Mouse (Mus musculus): ENCODE data around the gene B3gat1. TPM values are rescaled to one million over a fixed set of nuclear protein-coding genes. Genes with fewer than 3 reads are reported as not detected.

The B3gat1 gene
- polyA plus RNA-seq (2014; fragmentation: Nextera tagmentation; extraction: Ambion mirVana) = 4.7 and 5.7 TPM in 2 replicates

- under 1% methylated on average over 33 of the region's 65 CpGs for WGBS
- Histone ChIP-seq H3K4me1 (ENCODE audit: control insufficient read depth, insufficient read depth, low read length) (no peaks in the 10 kb centered on the region; the same call in none of the 2 replicates), H3K9ac (ENCODE audit: low read length) (peak within 1 kb of the TSS; percentile 86), H3K4me3 (ENCODE audit: low read depth, low read length) (peak within 1 kb of the TSS; percentile 72), H3K9me3 (ENCODE audit: control insufficient read depth, low read length) (no peaks in the 10 kb centered on the region), H3K4me2 (peak within 1 kb of the TSS; percentile 92), H3K36me3 (ENCODE audit: control insufficient read depth, insufficient read depth, low read length) (no peaks in the 10 kb centered on the region), H3K27me3 (ENCODE audit: control insufficient read depth, insufficient read depth, low read length) (peaks cover 3% of the 10 kb centered on the region; the same call in 1 of the 2 replicates), H3K27ac (ENCODE audit: low read depth, low read length) (no peak within 1 kb of the TSS; the same call in 1 of the 2 replicates)
- DNase-seq (ENCODE audit: low spot score, missing footprints) = peak; percentile 96
- ATAC-seq (ENCODE audit: low FRiP score) = peak; percentile 91
These were observed at the start of gene B3gat1 for GRCm38 (mm10) chr9:26733206-26733891. Gene B3gat1 (plus strand): TSS chr9:26733728.

- ATAC-seq (ENCODE audit: low FRiP score) (no peak), DNase-seq (ENCODE audit: low spot score, missing footprints) (no peak)
- no peak overlapping the region for H3K4me2 ChIP-seq
- H3K9ac ChIP-seq (ENCODE audit: low read length) = no peak overlapping the region
- H3K27ac ChIP-seq (ENCODE audit: low read depth, low read length) = no peak overlapping the region
- H3K27me3 ChIP-seq (ENCODE audit: control insufficient read depth, insufficient read depth, low read length) = no peaks in the 10 kb centered on the region
- no peaks in the 10 kb centered on the region for H3K36me3 ChIP-seq (ENCODE audit: control insufficient read depth, insufficient read depth, low read length)
- no peaks in the 10 kb centered on the region for H3K4me1 ChIP-seq (ENCODE audit: control insufficient read depth, insufficient read depth, low read length)
- no peaks in the 10 kb centered on the region for H3K9me3 ChIP-seq (ENCODE audit: control insufficient read depth, low read length)
- 68% methylated on average over 1 of the region's 1 CpGs for WGBS
- H3K4me3 ChIP-seq (ENCODE audit: low read depth, low read length) = no peak overlapping the region
These were observed 44.4 kb upstream of the B3gat1 start for GRCm38 (mm10) chr9:26689171-26689570.

- DNase-seq (ENCODE audit: low spot score, missing footprints) (no peak), ATAC-seq (ENCODE audit: low FRiP score) (no peak)
- H3K4me3 ChIP-seq (ENCODE audit: low read depth, low read length) = no peak overlapping the region
- whole genome bisulfite sequencing = 59% methylated on average over 7 of the region's 7 CpGs
- no peak overlapping the region for H3K9ac ChIP-seq (ENCODE audit: low read length)
- H3K27me3 ChIP-seq (ENCODE audit: control insufficient read depth, insufficient read depth, low read length) = no peaks in the 10 kb centered on the region
- no peaks in the 10 kb centered on the region for H3K36me3 ChIP-seq (ENCODE audit: control insufficient read depth, insufficient read depth, low read length)
- no peaks in the 10 kb centered on the region for H3K4me1 ChIP-seq (ENCODE audit: control insufficient read depth, insufficient read depth, low read length)
- no peak overlapping the region for H3K27ac ChIP-seq (ENCODE audit: low read depth, low read length)
- no peaks in the 10 kb centered on the region for H3K9me3 ChIP-seq (ENCODE audit: control insufficient read depth, low read length)
- no peak overlapping the region for H3K4me2 ChIP-seq
These were observed 43.4 kb upstream of the B3gat1 start for GRCm38 (mm10) chr9:26689956-26690698.

- H3K9me3 ChIP-seq (ENCODE audit: control insufficient read depth, low read length) = no peaks in the 10 kb centered on the region
- WGBS = 75% methylated on average over 4 of the region's 4 CpGs
These were observed 40.9 kb upstream of the B3gat1 start for GRCm38 (mm10) chr9:26692641-26693040.

GRCm38 (mm10) chr9:26694656-26695055 is 38.9 kb upstream of the B3gat1 start:
- H3K4me2 ChIP-seq = no peak overlapping the region
- DNase-seq (ENCODE audit: low spot score, missing footprints) (no peak), ATAC-seq (ENCODE audit: low FRiP score) (no peak)
- 87% methylated on average over 3 of the region's 3 CpGs for WGBS
- no peaks in the 10 kb centered on the region for H3K27me3 ChIP-seq (ENCODE audit: control insufficient read depth, insufficient read depth, low read length)
- H3K4me3 ChIP-seq (ENCODE audit: low read depth, low read length) = no peak overlapping the region
- no peaks in the 10 kb centered on the region for H3K9me3 ChIP-seq (ENCODE audit: control insufficient read depth, low read length)
- H3K4me1 ChIP-seq (ENCODE audit: control insufficient read depth, insufficient read depth, low read length) = no peaks in the 10 kb centered on the region
- H3K9ac ChIP-seq (ENCODE audit: low read length) = no peak overlapping the region
- H3K36me3 ChIP-seq (ENCODE audit: control insufficient read depth, insufficient read depth, low read length) = no peaks in the 10 kb centered on the region
- H3K27ac ChIP-seq (ENCODE audit: low read depth, low read length) = no peak overlapping the region

More at GRCm38 (mm10) chr9:26692641-26693040, 40.9 kb upstream of the B3gat1 start:
- H3K4me2 ChIP-seq = no peak overlapping the region
- no peak overlapping the region for H3K4me3 ChIP-seq (ENCODE audit: low read depth, low read length)
- H3K9ac ChIP-seq (ENCODE audit: low read length) = no peak overlapping the region
- H3K27me3 ChIP-seq (ENCODE audit: control insufficient read depth, insufficient read depth, low read length) = no peaks in the 10 kb centered on the region
- H3K27ac ChIP-seq (ENCODE audit: low read depth, low read length) = no peak overlapping the region
- DNase-seq (ENCODE audit: low spot score, missing footprints) (no peak), ATAC-seq (ENCODE audit: low FRiP score) (no peak)
- no peaks in the 10 kb centered on the region for H3K4me1 ChIP-seq (ENCODE audit: control insufficient read depth, insufficient read depth, low read length)
- no peaks in the 10 kb centered on the region for H3K36me3 ChIP-seq (ENCODE audit: control insufficient read depth, insufficient read depth, low read length)

GRCm38 (mm10) chr9:26695178-26695577 is 38.4 kb upstream of the B3gat1 start:
- Histone ChIP-seq H3K9me3 (ENCODE audit: control insufficient read depth, low read length) (no peaks in the 10 kb centered on the region), H3K27me3 (ENCODE audit: control insufficient read depth, insufficient read depth, low read length) (no peaks in the 10 kb centered on the region), H3K27ac (ENCODE audit: low read depth, low read length) (no peak overlapping the region), H3K9ac (ENCODE audit: low read length) (no peak overlapping the region), H3K36me3 (ENCODE audit: control insufficient read depth, insufficient read depth, low read length) (no peaks in the 10 kb centered on the region), H3K4me2 (no peak overlapping the region), H3K4me1 (ENCODE audit: control insufficient read depth, insufficient read depth, low read length) (no peaks in the 10 kb centered on the region), H3K4me3 (ENCODE audit: low read depth, low read length) (no peak overlapping the region)
- ATAC-seq (ENCODE audit: low FRiP score) (no peak), DNase-seq (ENCODE audit: low spot score, missing footprints) (no peak)
- WGBS = 90% methylated on average over 5 of the region's 5 CpGs

- ATAC-seq (ENCODE audit: low FRiP score) = no peak
- no peaks in the 10 kb centered on the region for H3K36me3 ChIP-seq (ENCODE audit: control insufficient read depth, insufficient read depth, low read length)
- no peaks in the 10 kb centered on the region for H3K27me3 ChIP-seq (ENCODE audit: control insufficient read depth, insufficient read depth, low read length)
- no peak overlapping the region for H3K4me2 ChIP-seq
- H3K9ac ChIP-seq (ENCODE audit: low read length) = no peak overlapping the region
- no peaks in the 10 kb centered on the region for H3K9me3 ChIP-seq (ENCODE audit: control insufficient read depth, low read length)
- DNase-seq (ENCODE audit: low spot score, missing footprints) = no peak
- H3K27ac ChIP-seq (ENCODE audit: low read depth, low read length) = no peak overlapping the region
- 80% methylated on average over 2 of the region's 2 CpGs for WGBS
- H3K4me1 ChIP-seq (ENCODE audit: control insufficient read depth, insufficient read depth, low read length) = no peaks in the 10 kb centered on the region
- no peak overlapping the region for H3K4me3 ChIP-seq (ENCODE audit: low read depth, low read length)
These were observed 35.2 kb upstream of the B3gat1 start for GRCm38 (mm10) chr9:26698286-26698685.

- Histone ChIP-seq H3K36me3 (ENCODE audit: control insufficient read depth, insufficient read depth, low read length) (no peaks in the 10 kb centered on the region), H3K9ac (ENCODE audit: low read length) (no peak overlapping the region), H3K4me2 (no peak overlapping the region), H3K4me1 (ENCODE audit: control insufficient read depth, insufficient read depth, low read length) (no peaks in the 10 kb centered on the region), H3K27ac (ENCODE audit: low read depth, low read length) (no peak overlapping the region), H3K4me3 (ENCODE audit: low read depth, low read length) (no peak overlapping the region), H3K9me3 (ENCODE audit: control insufficient read depth, low read length) (no peaks in the 10 kb centered on the region), H3K27me3 (ENCODE audit: control insufficient read depth, insufficient read depth, low read length) (no peaks in the 10 kb centered on the region)
- no peak for ATAC-seq (ENCODE audit: low FRiP score)
- no peak for DNase-seq (ENCODE audit: low spot score, missing footprints)
- WGBS = 85% methylated on average over 2 of the region's 2 CpGs
These were observed 33.2 kb upstream of the B3gat1 start for GRCm38 (mm10) chr9:26700329-26700728.

GRCm38 (mm10) chr9:26718388-26718787 is 15.1 kb upstream of the B3gat1 start:
- Histone ChIP-seq H3K4me3 (ENCODE audit: low read depth, low read length) (no peak overlapping the region), H3K27me3 (ENCODE audit: control insufficient read depth, insufficient read depth, low read length) (no peaks in the 10 kb centered on the region), H3K4me1 (ENCODE audit: control insufficient read depth, insufficient read depth, low read length) (no peaks in the 10 kb centered on the region), H3K36me3 (ENCODE audit: control insufficient read depth, insufficient read depth, low read length) (no peaks in the 10 kb centered on the region), H3K9ac (ENCODE audit: low read length) (no peak overlapping the region), H3K27ac (ENCODE audit: low read depth, low read length) (no peak overlapping the region), H3K4me2 (no peak overlapping the region), H3K9me3 (ENCODE audit: control insufficient read depth, low read length) (no peaks in the 10 kb centered on the region)
- no peak; the same call in 1 of the 2 replicates for ATAC-seq (ENCODE audit: low FRiP score)
- WGBS = 60% methylated on average over 3 of the region's 3 CpGs
- DNase-seq (ENCODE audit: low spot score, missing footprints) = no peak

Data from midbrain, embryonic 11.5 days (tissue).